Mouse (Mus musculus) testis, adult 2 months (tissue): Measurements from ENCODE around the gene Cuedc2.

Experiments
- CTCF ChIP-seq: fragments of 200-500 bp; IDR thresholded peaks from 2 replicates; pipeline ENCODE4 v1.5.1; 2012; ENCODE audit warnings: low read depth, mild to moderate bottlenecking, inconsistent platforms, low read length, moderate library complexity; ENCODE audit not compliant: control insufficient read depth, insufficient read depth, insufficient replicate concordance
- POLR2A ChIP-seq: fragments of 200-500 bp; IDR thresholded peaks from 2 replicates; pipeline ENCODE4 v1.6.1; 2012; ENCODE audit warnings: low read depth, mild to moderate bottlenecking, inconsistent platforms, low read length, moderate library complexity; ENCODE audit not compliant: control insufficient read depth

- no peak for TF ChIP-seq CTCF
- no peak for TF ChIP-seq POLR2A
These were observed 25.4 kb downstream of the Cuedc2 start for GRCm38 (mm10) chr19:46313116-46313515.
